Mouse (Mus musculus) ES-E14 (cell line): Measurements from ENCODE around the gene Tgfbrap1.

Experiments used
- CHD2 ChIP-seq: IDR thresholded peaks from 2 replicates; pipeline ENCODE4 v1.6.1; 2014; ENCODE audit warnings: mild to moderate bottlenecking, low read depth, low read length, inconsistent platforms
- MAFK ChIP-seq: IDR thresholded peaks from 2 replicates; pipeline ENCODE4 v1.6.1; 2014; ENCODE audit warnings: mild to moderate bottlenecking, low read depth, low read length, inconsistent platforms; ENCODE audit not compliant: insufficient read depth
- ZC3H11A ChIP-seq: IDR thresholded peaks from 2 replicates; pipeline ENCODE4 v1.6.1; 2012; ENCODE audit warnings: low read depth, mild to moderate bottlenecking, inconsistent platforms, low read length, borderline replicate concordance
- ZNF384 ChIP-seq: IDR thresholded peaks from 2 replicates; pipeline ENCODE4 v1.6.1; 2012; ENCODE audit warnings: low read depth, low read length, inconsistent platforms

GRCm38 (mm10) chr1:43067551-43067950 lies 30.9 kb downstream of the Tgfbrap1 start:
- no peak for TF ChIP-seq ZNF384
- TF ChIP-seq CHD2, result no peak
- no peak for TF ChIP-seq ZC3H11A
- no peak for TF ChIP-seq MAFK
